Mouse (Mus musculus) left cerebral cortex, adult 18-20 months (tissue): ENCODE measurements around the gene Tceanc2. TPM values are rescaled to one million over a fixed set of nuclear protein-coding genes. Genes with fewer than 3 reads are reported as not detected.
"Not testable (repeated sequence)": the region's sequence is repeated elsewhere in the genome, so short reads cannot be mapped to it uniquely, and the experiment has no call there.

Source experiments
- DNase-seq, 2 experiments: peaks; one replicate each; pipeline ENCODE4 v3.0.0; 2021 to 2022; ENCODE audit warnings: low spot score in 2 of 2, mixed read lengths in 1 of 2
- total RNA-seq, 2 experiments: library from RNA; stranded (reverse); gene quantifications; 2 replicates each; pipeline ENCODE4 v1.2.3; 2021

Tceanc2 gene
- total RNA-seq, 2 experiments from 2014 or later: 14.0 to 15.9 TPM

DNA sequence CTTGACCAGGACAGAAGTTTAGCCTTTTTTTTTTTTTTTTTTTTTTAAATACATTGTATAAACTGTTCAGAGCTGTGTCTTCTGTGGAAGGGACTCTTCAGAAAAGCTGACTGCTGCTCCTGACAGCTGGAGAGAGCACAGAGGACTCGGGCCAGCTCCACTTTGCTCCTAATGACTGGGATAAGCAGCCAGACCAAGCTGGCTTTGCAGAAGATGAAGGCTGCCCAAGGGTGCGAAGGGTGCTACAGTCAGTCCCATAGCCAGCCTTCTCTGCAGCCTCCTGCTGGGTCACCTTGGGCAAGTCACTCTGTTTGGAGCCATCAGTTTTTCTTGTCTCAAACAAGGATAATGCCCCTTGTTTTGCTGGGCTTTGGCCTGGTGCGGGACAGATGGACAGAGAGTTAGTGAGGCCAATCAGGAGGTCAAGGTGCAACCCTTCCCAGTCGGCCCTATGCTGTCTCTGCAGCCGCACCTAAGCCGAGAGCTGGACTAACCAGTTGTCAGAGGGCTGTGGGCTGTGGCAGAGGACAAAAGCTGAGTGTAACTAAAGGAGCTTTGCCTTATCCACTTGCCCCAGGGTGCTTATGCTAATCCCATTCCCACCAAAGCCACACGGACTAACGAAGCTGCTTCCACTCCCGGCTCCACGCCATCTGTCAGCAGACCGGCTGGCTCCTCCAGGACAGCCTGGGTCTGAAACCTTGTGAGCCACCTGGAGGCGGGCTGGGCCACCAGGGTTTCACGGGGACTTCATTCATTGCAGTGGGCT, 50.8 kb downstream of the Tceanc2 start:
- DNase-seq: no peak

DNA sequence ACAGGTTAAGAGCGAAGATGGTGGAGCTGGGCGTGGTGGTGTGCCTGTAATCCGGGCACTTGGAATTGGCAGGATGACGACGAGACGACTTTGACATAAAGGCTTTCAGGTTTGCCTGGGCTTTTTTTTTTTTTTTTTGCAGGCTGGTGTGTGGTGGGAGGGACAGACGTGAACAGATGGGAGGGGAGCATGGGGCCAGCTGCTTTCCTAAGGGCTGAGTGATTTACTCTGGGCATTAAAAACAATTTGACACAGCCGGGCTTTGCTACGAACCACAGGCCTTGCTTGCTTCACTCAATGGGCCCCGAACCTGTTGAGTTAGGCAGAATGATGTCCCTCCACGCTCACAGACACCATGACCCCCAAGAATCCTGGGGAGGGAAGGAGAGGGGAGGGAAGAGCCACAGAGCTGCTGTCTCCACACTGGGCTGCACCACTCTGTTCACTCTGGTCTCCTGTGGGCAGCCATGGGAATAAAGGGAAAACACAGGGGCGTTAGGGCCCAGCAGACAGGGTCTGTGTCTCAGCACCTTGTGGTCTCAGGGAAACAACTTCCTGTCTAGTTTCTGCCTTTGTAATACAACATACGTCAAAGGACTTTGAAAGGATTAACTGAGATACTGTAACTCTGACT, 51.9 kb downstream of the Tceanc2 start:
- DNase-seq: no peak

DNA sequence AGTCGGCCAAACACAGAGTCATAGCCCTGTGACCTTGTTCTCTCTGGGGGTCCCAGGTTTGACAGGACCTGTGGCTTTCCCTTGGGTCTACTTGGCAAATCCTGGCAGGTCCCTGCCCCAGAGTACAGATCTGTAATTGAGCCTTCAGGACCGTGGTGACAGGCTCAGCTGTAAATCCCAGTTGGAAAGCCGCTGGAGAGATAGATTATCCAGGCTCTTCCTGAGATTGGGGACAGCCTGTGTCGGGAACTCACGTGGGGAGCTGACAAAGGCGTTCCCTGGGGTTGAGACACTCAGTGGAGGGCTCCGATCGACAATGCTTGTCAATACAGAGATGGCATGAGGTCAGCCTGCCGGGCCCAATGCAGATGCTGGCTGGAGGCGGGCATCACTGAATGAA, 52.5 kb downstream of the Tceanc2 start:
- DNase-seq: no peak

DNA sequence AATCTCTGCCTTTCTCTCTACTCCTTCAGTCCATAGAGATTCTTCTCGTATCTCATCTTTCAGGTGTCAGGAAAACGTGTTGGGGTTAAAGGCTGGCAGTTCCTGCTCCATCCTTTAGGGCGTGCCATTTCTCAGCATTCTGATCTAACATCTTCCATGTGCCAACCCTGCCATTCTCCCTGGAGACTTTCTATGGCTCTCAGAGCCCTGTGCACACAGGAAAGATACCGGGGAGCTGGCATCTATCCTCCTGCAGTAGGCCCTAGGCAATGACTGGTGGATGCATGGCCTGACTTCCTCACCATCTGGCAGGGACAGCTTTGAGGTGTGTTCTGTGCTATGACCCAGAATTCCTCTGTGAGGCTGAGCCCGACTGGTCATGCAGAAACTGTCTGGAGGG, 53.8 kb downstream of the Tceanc2 start:
- no peak for DNase-seq

DNA sequence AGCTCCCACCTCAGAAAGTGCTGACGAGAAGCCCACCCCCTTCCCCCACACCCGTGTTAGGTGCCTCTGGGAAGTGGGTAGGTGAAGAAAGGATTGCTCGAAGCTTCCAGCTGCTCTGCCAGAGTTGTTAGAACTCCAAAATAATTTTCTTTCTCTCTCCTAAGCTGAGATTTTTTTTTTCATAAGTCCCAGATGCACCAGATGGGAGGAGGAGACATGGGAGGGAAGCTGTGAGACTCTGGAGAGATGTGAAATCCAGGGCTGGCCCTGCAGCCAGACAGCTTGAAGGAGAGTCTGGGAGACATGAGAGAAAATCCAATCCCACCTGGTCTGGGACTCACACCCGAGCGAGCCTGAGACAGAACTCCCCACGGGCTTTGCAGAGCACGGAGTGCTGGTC, 54.5 kb downstream of the Tceanc2 start:
- DNase-seq: no peak

DNA sequence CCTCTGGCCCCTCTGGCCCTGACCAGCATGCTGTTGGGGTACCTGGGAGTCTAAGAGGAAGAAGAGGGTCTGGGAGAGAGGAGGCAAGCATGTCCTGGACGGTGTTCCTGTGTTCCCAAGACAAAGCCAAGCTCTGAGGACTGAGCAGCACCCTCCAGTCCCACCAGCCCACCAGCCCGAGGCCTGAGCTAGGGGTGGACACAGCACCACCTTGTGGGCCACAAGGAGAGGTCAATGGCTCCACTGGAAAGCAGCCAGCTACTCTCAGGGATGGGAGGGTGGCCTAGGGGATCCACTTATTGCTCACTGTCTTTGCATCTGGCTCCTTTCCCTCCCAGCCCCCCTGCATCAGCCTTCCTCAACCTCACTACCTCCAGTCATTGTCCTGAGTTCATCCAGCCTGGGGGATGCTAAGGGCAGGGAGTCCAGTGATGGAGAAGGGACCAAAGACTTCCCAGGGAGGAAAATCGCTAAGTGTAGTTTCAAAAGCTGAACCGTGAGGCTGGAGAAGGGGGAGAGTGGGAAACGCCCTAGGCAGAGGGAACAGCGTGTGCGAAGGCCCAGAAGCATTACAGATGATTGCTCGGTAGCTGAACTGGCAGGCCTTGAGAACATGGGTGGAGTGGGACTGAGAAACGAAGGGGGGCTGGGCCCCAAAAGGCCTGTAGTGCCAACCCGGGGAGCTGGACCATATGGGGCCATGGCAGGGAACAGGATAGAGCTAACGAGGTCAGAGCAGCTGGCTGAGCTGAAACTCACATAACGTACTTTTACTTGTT, 57.6 kb downstream of the Tceanc2 start:
- no peak for DNase-seq

DNA sequence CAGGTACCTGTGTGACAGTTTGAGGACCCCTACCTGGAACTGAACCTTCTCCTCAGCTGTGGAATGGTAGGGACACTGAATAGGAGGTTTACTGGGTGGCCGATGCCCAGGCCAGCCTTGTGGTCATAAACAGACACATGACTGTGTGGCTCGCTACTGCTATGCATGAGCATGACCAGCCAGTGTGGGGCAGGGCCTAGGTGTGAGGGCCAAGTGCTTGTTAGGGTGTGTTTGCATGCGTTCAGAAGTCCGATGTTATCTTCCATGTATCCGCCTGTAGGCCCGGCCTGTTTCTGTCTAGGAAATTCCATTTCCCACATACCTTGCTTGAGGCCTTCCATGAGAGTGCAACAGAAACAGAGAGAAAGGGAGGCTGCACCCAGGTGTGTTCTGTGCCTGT, 58.2 kb downstream of the Tceanc2 start:
- no peak for DNase-seq

DNA sequence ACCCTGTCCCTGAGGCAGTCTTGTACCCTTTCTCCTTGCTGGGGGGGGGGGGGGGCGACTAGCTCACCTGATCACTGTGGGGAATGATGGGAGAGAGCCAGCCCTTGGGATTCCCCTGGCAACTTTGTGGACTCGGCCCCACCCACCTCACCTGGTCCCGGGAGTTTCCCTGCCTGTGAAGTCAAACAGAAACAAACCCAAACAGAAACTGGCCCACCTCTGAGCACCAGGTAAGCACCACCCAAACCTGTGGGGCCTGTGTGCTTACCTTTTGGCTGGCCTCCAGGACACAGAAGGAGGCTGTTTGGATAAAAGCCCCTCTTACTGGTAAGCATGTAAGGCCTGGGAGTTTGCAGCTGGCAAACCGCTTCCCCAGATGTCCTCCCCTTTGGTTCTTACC, 59.9 kb downstream of the Tceanc2 start:
- no peak for DNase-seq

DNA sequence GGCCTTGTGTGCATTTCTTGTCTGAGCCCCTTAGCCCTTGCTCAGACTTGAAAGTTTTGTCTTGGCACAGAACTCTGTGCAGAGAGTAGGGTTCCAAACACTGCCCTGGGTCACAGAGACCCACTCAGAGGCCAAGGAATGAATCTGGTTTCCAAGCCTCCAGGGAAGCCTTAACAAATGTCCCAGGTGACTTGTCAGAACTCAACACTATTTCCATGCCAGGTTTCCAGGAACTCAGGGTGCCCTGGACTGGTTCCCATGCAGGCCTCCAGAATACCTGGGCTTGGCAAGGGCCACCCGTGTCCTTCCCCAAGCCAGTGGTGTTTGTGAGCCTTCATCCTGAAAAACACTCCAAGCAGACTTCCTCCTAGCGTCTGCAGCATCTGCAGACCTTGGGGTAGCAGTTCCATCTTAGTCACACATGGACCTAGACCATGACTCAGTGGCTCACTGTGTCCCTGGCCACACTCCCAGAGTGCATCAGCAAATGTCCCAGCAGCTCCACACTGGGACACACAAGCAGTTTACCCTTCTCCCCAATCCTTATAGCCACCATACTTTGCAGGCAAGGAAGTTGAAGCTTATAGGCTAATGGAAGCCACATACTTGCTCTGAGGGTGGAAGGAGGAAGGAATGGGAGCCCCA, 61.1 kb downstream of the Tceanc2 start:
- no peak for DNase-seq

DNA sequence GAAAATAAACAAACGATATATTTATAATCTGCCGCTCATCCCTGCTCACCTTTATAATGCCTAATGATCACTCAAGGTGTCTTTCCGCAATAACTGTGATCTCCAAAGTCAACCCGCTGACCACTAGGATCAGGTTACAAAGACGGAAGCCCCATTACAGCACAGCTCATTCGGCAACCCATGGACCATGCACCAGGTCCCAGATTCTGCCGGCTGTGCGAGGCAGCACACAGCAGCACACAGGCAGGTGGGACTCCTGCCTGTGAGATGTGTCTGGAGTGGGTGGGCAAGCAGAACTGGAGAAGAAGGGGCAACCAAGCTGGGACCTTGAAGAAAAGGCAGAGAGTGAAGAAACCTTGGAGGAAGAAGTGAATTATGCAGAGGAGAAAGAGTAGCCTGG, 64.6 kb downstream of the Tceanc2 start:
- no peak for DNase-seq

DNA sequence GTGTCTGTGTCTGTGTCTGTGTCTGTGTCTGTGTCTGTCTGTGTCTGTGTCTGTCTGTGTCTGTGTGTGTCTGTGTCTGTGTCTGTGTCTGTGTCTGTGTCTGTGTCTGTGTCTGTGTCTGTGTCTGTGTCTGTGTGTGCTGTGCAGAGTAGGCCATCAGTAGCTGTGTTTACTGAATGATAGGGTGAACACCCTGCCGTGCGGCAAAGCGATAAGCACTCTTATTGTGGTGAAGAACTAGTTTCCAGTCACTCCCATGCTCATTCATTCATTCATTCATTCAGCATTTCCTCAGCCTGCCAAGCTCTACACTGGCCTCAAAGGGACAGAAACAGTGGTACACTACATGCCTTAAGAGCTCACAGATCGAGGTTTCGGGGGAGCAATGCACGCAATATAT, 69.7 kb downstream of the Tceanc2 start:
- DNase-seq: not testable (repeated sequence)

DNA sequence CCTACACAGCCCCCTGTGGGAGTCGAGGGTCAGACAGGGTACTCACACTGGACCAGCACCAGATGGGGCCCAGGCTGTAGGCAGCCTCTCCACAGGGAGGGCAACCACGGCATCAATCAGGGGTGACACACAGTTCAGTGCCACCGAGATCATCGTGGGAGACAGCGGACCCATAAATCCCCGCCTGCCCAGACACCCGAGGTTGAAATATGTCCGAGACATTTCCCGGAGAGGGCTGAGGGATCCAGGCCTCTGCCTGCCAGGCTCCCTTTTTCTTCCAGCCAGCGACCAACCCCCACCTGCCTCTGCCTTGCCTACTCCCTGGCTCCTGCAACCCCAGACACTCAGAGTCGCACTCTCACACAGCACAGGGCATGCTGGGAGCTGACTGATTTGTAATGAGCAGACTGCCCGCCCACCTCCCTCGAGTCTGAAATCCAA, 70.6 kb downstream of the Tceanc2 start:
- peak in 1 of 2 experiments; percentile 39 for DNase-seq

DNA sequence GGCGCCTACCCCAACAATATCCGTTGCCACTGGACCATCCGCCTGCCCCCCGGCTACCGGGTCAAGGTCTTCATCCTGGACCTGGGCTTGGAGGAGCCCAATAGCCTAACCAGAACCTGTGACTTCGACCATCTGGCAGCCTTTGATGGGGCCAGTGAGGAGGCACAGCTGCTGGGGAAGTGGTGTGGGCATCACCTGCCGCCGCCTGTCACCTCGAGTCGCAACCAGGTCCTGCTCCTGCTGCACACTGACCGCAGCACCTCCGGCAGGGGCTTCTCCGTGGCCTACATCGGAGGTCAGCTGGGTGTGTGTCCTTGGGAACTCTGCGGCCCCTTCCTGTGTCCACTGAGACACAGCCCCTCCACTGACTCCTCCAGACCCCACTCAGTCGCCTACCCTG, 72.1 kb downstream of the Tceanc2 start:
- no peak for DNase-seq

DNA sequence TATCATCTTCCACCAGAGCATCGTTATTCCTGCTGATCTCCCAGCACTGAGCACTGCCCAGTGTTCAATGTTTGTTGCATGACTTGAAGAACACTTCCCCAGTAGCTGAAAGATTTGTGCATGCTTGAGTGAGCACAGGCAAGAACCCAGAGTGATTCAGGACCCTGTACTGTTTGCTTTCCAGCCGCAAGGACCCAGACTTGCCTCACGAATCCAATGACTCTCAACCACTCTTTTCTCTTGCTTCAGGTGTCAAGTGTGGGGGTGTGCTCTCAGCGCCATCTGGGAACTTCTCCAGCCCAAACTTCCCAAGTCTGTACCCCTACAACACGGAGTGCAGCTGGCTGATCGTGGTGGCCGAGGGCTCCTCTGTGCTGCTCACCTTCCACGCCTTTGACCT, 76.7 kb downstream of the Tceanc2 start:
- DNase-seq: no peak

DNA sequence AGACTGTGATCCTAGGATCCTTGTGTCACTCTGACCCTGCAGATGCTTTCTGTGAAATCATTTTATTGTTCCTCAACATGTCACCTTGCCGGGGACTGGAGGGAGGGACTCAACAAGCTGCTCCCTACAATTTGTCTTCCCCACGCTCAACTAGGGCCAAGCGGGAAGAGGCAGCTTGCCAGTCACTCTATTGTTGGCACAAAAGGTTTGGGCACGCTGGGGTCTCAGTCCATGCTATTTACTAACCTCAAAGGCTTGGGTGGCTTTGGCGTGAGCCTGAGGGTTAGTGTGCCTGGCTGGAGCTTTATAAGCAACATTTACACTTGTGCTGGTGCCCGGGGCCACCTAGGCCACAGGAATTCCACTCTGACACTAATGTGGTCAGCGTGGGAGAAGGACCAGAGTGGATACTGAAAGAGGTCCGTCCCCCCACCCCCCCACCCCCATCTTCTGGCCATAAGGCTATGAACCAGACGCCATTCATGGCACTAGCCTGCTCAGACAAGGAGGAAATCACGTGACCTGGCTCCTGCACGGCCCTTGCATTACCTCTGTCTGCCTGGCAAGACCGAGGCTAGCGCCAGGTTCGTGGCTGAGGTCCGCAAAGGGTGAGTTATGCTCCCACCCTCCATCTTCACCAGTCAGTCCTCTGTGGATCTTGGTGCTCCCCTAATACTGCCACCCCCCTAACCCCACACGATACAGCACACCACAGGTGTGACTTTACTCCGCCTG, 80.0 kb downstream of the Tceanc2 start:
- DNase-seq: no peak

DNA sequence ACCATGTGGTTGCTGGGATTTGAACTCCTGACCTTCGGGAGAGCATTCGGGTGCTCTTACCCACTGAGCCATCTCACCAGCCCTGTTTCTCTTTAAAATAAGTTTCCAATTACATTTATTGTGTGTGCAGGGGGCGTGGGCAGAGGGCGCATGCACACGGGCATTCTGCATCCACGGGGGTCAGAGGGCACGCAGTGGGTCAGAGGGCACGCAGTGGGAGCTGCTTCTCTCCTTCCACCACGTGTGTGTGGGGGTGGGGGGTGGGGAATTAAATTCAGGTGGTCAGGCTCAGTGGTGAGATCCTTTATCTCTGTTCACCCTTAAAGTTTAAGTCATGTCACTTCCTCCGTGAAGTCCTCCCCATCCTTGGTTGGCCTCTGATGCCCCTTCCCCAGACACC, 80.5 kb downstream of the Tceanc2 start:
- no peak for DNase-seq

DNA sequence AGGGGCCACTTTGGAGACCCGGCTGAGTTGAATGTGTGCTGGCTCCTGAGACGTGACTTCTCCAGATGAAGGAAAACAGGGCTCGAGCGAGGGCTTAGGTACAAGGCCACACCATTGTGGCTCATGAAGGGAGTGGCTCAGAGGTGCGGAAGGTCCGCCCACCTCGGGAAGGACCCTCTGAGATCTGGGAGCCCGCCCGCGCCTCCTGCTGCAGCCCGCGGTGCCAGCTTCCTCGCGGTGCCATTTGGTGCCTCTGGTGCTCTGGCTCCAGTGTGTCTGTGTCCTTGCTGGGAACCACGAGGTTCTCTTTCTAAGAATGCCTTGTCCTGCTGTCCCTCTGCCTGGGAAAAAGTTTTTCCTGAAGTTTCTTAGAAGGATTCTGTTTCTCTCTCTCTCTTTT, 81.0 kb downstream of the Tceanc2 start:
- no peak for DNase-seq

DNA sequence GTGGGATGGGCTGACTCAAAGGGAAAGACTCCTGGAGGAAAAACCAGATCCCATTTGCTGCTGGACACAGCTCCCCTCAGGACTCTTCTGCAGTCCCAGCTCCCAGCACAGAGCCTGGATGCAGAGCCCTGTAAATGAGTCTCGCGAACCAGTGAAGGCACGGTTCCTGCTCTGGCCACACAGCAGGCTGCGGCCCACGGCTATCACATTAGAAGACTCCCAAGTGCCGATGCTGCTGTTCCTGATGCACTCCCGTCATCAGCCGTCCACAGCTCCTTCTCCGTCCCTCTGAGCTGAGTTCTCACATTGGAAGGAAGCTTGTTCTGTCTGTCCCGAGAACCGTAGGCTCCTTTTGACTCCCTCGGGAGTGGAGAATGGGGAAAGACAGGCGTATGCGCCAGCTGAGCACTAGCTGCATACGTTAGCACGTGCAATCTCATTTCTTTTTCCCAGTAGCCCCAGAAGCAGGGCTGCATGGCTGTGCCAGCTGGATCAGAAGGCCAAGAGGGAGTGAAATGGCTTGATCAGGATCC, 82.0 kb downstream of the Tceanc2 start, which contains the start of gene Cdcp2:
TSS of gene Cdcp2 (plus strand) at position 51 of the 533 bp plus-strand sequence.
- no peak for DNase-seq

DNA sequence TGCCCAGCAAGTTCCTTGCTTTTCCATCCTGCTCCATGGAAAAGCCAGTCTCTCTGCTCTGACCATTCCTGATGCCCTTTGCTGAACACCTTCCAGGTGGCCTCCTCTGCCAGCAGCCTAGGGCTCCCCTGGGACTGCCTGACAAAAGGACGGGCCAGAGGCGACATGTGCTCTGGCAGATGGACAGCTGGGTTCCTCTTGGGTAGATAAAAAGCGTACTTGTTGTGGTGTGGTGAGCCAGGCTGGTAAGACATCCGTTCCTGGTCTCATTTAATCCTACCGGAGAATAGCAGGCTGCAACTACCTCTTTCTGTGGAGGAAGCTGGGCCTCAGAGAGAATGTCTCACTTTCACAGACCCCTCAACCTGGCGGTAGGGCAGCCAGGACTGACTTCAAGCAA, 82.9 kb downstream of the Tceanc2 start:
- DNase-seq: no peak

DNA sequence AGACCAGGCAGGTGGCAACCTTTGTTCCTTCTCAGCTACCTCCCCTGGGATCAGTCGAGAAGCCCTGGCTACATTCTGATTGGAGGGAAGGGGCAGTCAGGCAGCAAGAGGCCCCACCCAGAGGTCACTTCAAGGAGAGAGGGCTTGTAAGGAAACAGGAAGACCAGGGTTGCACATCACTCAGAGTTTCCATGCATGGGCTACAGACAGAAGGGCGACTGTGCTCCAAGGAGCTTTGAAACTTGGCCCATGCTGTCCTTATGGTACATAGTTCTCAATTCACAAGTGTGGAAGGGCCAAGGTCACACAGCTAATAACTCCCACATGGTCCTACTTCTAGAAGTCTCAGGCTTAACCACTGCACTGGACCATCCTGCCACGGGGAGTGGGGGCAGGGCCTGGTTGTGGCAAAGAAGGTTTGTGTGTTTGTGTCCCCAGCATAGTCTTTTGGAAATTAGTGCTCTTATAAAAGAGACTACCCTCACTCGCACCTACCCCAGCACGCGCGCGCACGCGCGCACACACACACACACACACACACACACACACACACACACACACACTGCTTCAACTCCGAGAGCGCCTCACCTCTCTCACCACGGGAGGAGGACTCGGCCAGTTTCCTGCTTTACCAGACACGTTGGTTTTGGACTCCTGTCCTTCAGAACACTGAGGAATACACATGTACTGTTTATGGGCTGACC, 84.3 kb downstream of the Tceanc2 start:
- DNase-seq: no peak
